Mouse (Mus musculus): ENCODE data around the gene Olfr1438-ps1.
"Not testable (repeated sequence)": the region's sequence is repeated elsewhere in the genome, so short reads cannot be mapped to it uniquely, and the experiment has no call there.

Gene Olfr1438-ps1

GRCm38 (mm10) chr19:12335810-12336209 is at the start of gene Olfr1438-ps1:
Gene Olfr1438-ps1 (minus strand): TSS chr19:12335910.
- in situ Hi-C loops (cut with MboI; ENCODE audit: low sequenced_read_pairs): no loop called here

GRCm38 (mm10) chr19:12374465-12375025 is 38.8 kb upstream of the Olfr1438-ps1 start:
- in situ Hi-C loops (cut with MboI; ENCODE audit: low sequenced_read_pairs): no loop called here

- in situ Hi-C loops (cut with MboI; ENCODE audit: low sequenced_read_pairs): no loop called here
These were observed 37.3 kb upstream of the Olfr1438-ps1 start for GRCm38 (mm10) chr19:12373004-12373403.

DNA sequence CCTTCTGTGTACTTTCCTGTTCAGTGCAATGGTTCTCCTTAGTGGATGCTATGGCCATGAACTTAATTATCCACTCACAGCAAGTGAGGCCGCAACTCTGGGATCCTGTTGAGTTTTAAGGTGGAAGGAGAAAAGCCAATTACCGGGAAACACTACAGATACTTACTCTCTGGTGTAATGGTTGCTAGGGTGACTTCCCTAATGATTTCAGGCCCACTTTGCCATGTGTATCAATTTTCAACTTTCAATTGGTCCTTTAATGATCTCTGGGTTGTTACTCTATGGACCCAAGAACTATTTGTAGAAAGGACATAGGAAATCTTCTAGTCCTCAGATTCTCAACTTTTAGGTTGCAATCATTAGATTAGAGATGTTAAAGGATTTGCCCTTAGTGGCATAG is 10.7 kb downstream of the Olfr1438-ps1 start, which contains the start of gene Olfr1437:
TSS of gene Olfr1437 (minus strand) at position 101 of the 400 bp plus-strand sequence.
- in situ Hi-C loops (cut with MboI; ENCODE audit: low sequenced_read_pairs): no loop called here

DNA sequence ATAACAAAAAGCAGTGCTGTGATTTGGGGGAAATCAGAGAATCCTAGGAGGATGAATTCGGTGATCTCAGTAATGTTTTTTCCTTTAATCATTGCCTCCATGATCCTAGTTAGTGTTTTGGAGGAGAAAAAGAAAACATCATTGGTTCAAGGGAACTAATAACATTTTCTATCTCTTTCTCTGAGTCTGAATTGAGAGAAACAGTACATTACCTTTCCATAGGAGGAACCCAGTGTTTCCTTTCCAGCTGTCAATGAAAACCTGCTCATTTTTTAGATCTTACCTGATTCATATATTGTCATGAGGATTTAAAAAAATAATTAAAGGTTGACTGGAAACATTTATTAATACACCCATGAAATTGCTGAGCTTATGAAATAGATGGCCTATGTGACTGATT is 36.7 kb downstream of the Olfr1438-ps1 start, which contains the start of gene Olfr1436:
TSS of gene Olfr1436 (minus strand) at position 101 of the 400 bp plus-strand sequence.
- in situ Hi-C loops (cut with MboI; ENCODE audit: low sequenced_read_pairs): not testable (repeated sequence)

DNA sequence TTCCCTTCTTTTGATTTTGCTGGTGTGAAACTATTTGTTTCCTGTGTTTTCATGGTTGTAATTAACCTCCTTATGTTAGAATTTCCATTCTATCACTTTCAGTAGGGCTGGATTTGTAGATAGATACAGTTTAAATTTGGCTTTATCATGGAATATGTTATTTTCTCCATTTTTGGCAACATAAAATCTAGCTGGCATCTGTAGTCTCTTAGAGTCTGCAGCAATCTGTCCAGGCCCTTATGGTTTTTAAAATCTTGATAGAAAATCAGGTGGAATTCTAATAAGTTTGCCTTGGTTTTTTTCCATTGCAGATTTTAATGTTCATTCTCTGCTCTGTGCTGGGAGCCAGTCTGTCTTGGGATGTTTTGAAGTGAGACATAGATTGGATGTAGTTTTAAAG is 42.7 kb downstream of the Olfr1438-ps1 start:
- in situ Hi-C loops (cut with MboI; ENCODE audit: low sequenced_read_pairs): no loop called here

GRCm38 (mm10) chr19:12279554-12279953 is 56.2 kb downstream of the Olfr1438-ps1 start, which contains the start of gene Olfr1434:
Gene Olfr1434 (plus strand): TSS chr19:12279854.
- in situ Hi-C loops (cut with MboI; ENCODE audit: low sequenced_read_pairs): no loop called here
